Mouse (Mus musculus): ENCODE data around the gene Map3k1.

Map3k1 gene

GRCm38 (mm10) chr13:111808637-111809465, at the start of gene Map3k1:
TSS of gene Map3k1 (minus strand) at chr13:111808993.
- DNase-seq (ENCODE audit: low read depth) = peak; percentile 81

- DNase-seq (ENCODE audit: low read depth) = no peak
Measured at GRCm38 (mm10) chr13:111856786-111857455, 48.1 kb upstream of the Map3k1 start.

- DNase-seq (ENCODE audit: low read depth) = no peak
Measured at GRCm38 (mm10) chr13:111856232-111856631, 47.4 kb upstream of the Map3k1 start.

GRCm38 (mm10) chr13:111852451-111853224, 43.8 kb upstream of the Map3k1 start:
- DNase-seq (ENCODE audit: low read depth) = peak; percentile 47

- no peak for DNase-seq (ENCODE audit: low read depth)
Measured at GRCm38 (mm10) chr13:111850046-111850837, 41.4 kb upstream of the Map3k1 start.

GRCm38 (mm10) chr13:111845471-111845870, 36.7 kb upstream of the Map3k1 start:
- DNase-seq (ENCODE audit: low read depth) = no peak

GRCm38 (mm10) chr13:111844313-111844712, 35.5 kb upstream of the Map3k1 start:
- DNase-seq (ENCODE audit: low read depth) = no peak

GRCm38 (mm10) chr13:111835787-111836186, 27.0 kb upstream of the Map3k1 start:
- no peak for DNase-seq (ENCODE audit: low read depth)

GRCm38 (mm10) chr13:111834613-111835012, 25.8 kb upstream of the Map3k1 start:
- DNase-seq (ENCODE audit: low read depth) = no peak

- DNase-seq (ENCODE audit: low read depth) = no peak
Measured at GRCm38 (mm10) chr13:111829473-111829872, 20.7 kb upstream of the Map3k1 start.

GRCm38 (mm10) chr13:111827481-111827880, 18.7 kb upstream of the Map3k1 start:
- DNase-seq (ENCODE audit: low read depth) = no peak

- DNase-seq (ENCODE audit: low read depth) = no peak
Measured at GRCm38 (mm10) chr13:111824178-111824577, 15.4 kb upstream of the Map3k1 start.

- no peak for DNase-seq (ENCODE audit: low read depth)
Measured at GRCm38 (mm10) chr13:111821727-111822375, 13.1 kb upstream of the Map3k1 start.

GRCm38 (mm10) chr13:111819618-111820385, 11.0 kb upstream of the Map3k1 start:
- DNase-seq (ENCODE audit: low read depth) = no peak

GRCm38 (mm10) chr13:111819106-111819505, 10.3 kb upstream of the Map3k1 start:
- no peak for DNase-seq (ENCODE audit: low read depth)

- DNase-seq (ENCODE audit: low read depth) = no peak
Measured at GRCm38 (mm10) chr13:111818216-111818903, 9.6 kb upstream of the Map3k1 start.

GRCm38 (mm10) chr13:111817773-111818172, 9.0 kb upstream of the Map3k1 start:
- no peak for DNase-seq (ENCODE audit: low read depth)

GRCm38 (mm10) chr13:111816431-111816830, 7.6 kb upstream of the Map3k1 start:
- DNase-seq (ENCODE audit: low read depth) = no peak

- no peak for DNase-seq (ENCODE audit: low read depth)
Measured at GRCm38 (mm10) chr13:111815486-111815885, 6.7 kb upstream of the Map3k1 start.

GRCm38 (mm10) chr13:111815017-111815416, 6.2 kb upstream of the Map3k1 start:
- no peak for DNase-seq (ENCODE audit: low read depth)
